16 mouse cellular contexts compared by ENCODE assay signal in the genomic region with DNA sequence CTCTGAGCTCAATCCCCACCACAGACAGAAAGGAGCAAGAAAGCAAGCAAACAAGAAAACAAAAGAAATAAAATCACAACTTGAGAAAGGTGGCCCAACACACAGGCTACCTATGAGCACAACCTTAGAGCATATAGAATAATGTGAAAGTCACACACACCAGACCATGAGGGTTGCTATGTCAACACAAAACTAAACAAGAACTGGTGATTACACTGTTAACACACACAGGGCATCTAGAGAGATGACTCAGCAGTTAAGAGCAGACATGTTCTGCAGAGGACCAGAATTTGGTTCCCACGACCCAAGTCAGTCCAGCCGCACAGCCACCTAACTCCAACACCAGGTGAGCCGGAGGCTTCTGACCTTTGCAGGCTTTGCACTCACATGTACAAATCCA. TPM values are rescaled to one million over a fixed set of nuclear protein-coding genes. Genes with fewer than 3 reads are reported as not detected.
DNase-seq lines count a peak whose midpoint lies in the region; ATAC-seq and TF ChIP-seq lines count a peak whose summit lies in the region.
"Had no signal": no experiment of that assay in that cellular context is flagged by ENCODE, and none has a peak within 500 bp of the region (broad histone marks: within the 10 kb centered on the region; RNA-seq: fewer than 3 reads in every experiment).

No protein-coding gene starts in this region.

- no peak overlapping the region for H3K4me3 ChIP-seq in intestine, embryonic 14.5 days (ENCODE audit: low read depth, low read length)
- H3K4me3 ChIP-seq in intestine, embryonic 16.5 days (ENCODE audit: low read length): no peak overlapping the region
- H3K4me3 ChIP-seq in ES-E14 (ENCODE audit: insufficient read depth in 1 of 2, low read depth in 1 of 2, low read length in 2 of 2, poor library complexity in 1 of 2, severe bottlenecking in 1 of 2): no peak overlapping the region
- H3K4me3 ChIP-seq in stomach, embryonic 14.5 days (ENCODE audit: low read depth, low read length): no peak overlapping the region
- no peak overlapping the region for H3K4me3 ChIP-seq in hindbrain, embryonic 12.5 days
- H3K4me3 ChIP-seq: embryonic facial prominence, embryonic 13.5 days; forebrain, embryonic 10.5 days; hindbrain, embryonic 15.5 days; liver, embryonic 13.5 days had no signal

- H3K4me1 ChIP-seq in intestine, embryonic 14.5 days (replicated peaks; ENCODE audit: control insufficient read depth, insufficient read depth, low read length): 0 out of 2 replicates have a peak, but pooled peaks cover 2% of the 10 kb centered on the region
- peaks cover 16% of the 10 kb centered on the region for H3K4me1 ChIP-seq in intestine, embryonic 16.5 days (ENCODE audit: control insufficient read depth, insufficient read depth, low read length)
- H3K4me1 ChIP-seq in ES-E14 (ENCODE audit: control insufficient read depth in 2 of 2, insufficient read depth in 2 of 2, low read length in 2 of 2, poor library complexity in 1 of 2): peaks cover 0 to 7% of the 10 kb centered on the region in 2 experiments; a peak in 2 of 4 replicates
- H3K4me1 ChIP-seq in stomach, embryonic 14.5 days (ENCODE audit: control insufficient read depth, insufficient read depth, low read length): no peaks in the 10 kb centered on the region
- H3K4me1 ChIP-seq in hindbrain, embryonic 12.5 days: no peaks in the 10 kb centered on the region
- H3K4me1 ChIP-seq: embryonic facial prominence, embryonic 13.5 days; hindbrain, embryonic 15.5 days had no signal

- H3K9me3 ChIP-seq in intestine, embryonic 14.5 days (ENCODE audit: control insufficient read depth, low read length): no peaks in the 10 kb centered on the region
- no peaks in the 10 kb centered on the region for H3K9me3 ChIP-seq in intestine, embryonic 16.5 days (ENCODE audit: control insufficient read depth, low read length)
- H3K9me3 ChIP-seq in ES-E14 (ENCODE audit: control insufficient read depth, insufficient read depth, low read depth, low read length): no peaks in the 10 kb centered on the region
- H3K9me3 ChIP-seq in stomach, embryonic 14.5 days (ENCODE audit: control insufficient read depth, low read depth, low read length): no peaks in the 10 kb centered on the region
- H3K9me3 ChIP-seq in hindbrain, embryonic 12.5 days (replicated peaks): no peaks in the 10 kb centered on the region
- H3K9me3 ChIP-seq: embryonic facial prominence, embryonic 13.5 days; forebrain, embryonic 10.5 days; hindbrain, embryonic 15.5 days; liver, embryonic 13.5 days had no signal

- 0 out of 2 replicates have a peak, but pooled peaks have one; percentile 40 for ATAC-seq in intestine, embryonic 14.5 days (replicated peaks; ENCODE audit: low FRiP score, low TSS enrichment, low read depth)
- ATAC-seq in intestine, embryonic 16.5 days: no peak
- ATAC-seq in hematopoietic stem cell, adult 5-6 weeks (replicated peaks in 1 of 2; ENCODE audit: insufficient read depth in 1 of 2, low FRiP score in 2 of 2, low TSS enrichment in 1 of 2, low read depth in 1 of 2, poor library complexity in 2 of 2, severe bottlenecking in 2 of 2): peak; percentile 53 to 86
- 0 out of 2 replicates have a peak, but pooled peaks have one; percentile 58 for ATAC-seq in stomach, embryonic 14.5 days (ENCODE audit: insufficient number of reproducible peaks, insufficient read depth, low FRiP score, low read depth)
- ATAC-seq in hindbrain, embryonic 12.5 days (ENCODE audit: low FRiP score): no peak

- H3K27ac ChIP-seq in intestine, embryonic 14.5 days (ENCODE audit: low read depth): no peak overlapping the region
- H3K27ac ChIP-seq in intestine, embryonic 16.5 days (ENCODE audit: low read length): no peak overlapping the region
- no peak overlapping the region for H3K27ac ChIP-seq in ES-E14 (ENCODE audit: insufficient read depth, low read depth, low read length, poor library complexity, severe bottlenecking)
- H3K27ac ChIP-seq in stomach, embryonic 14.5 days (ENCODE audit: low read length): no peak overlapping the region
- H3K27ac ChIP-seq in hindbrain, embryonic 12.5 days: no peak overlapping the region
- H3K27ac ChIP-seq: embryonic facial prominence, embryonic 13.5 days; forebrain, embryonic 10.5 days; hindbrain, embryonic 15.5 days; liver, embryonic 13.5 days had no signal

- H3K4me2 ChIP-seq in intestine, embryonic 14.5 days (ENCODE audit: low read length): no peak overlapping the region
- H3K4me2 ChIP-seq in intestine, embryonic 16.5 days (ENCODE audit: low read depth, low read length): no peak overlapping the region
- H3K4me2 ChIP-seq in stomach, embryonic 14.5 days (replicated peaks; ENCODE audit: low read depth, low read length): no peak overlapping the region
- H3K4me2 ChIP-seq in hindbrain, embryonic 12.5 days (replicated peaks): no peak overlapping the region
- H3K4me2 ChIP-seq: embryonic facial prominence, embryonic 13.5 days; hindbrain, embryonic 15.5 days; liver, embryonic 13.5 days; midbrain, embryonic 11.5 days had no signal

- H3K9ac ChIP-seq in intestine, embryonic 14.5 days (ENCODE audit: low read length): no peak overlapping the region
- no peak overlapping the region for H3K9ac ChIP-seq in intestine, embryonic 16.5 days (ENCODE audit: low read depth, low read length)
- no peak overlapping the region for H3K9ac ChIP-seq in ES-E14 (ENCODE audit: insufficient read depth, low read depth, low read length, poor library complexity, severe bottlenecking)
- no peak overlapping the region for H3K9ac ChIP-seq in stomach, embryonic 14.5 days (replicated peaks; ENCODE audit: low read depth, low read length)
- H3K9ac ChIP-seq in hindbrain, embryonic 12.5 days: no peak overlapping the region
- H3K9ac ChIP-seq: embryonic facial prominence, embryonic 13.5 days; hindbrain, embryonic 15.5 days; liver, embryonic 13.5 days had no signal

- in situ Hi-C loops in ES-E14 (cut with MboI; ENCODE audit: low sequenced_read_pairs in 2 of 2, unreplicated experiment in 2 of 2): no loop called here

- DNase-seq in intestine, embryonic 14.5 days (ENCODE audit: low spot score): no peak
- DNase-seq in ES-E14 (ENCODE audit: low read depth, low spot score): no peak
- DNase-seq in cerebellum, postnatal 14 days: no peak
- DNase-seq in gastrocnemius, postnatal 25 days: no peak
- DNase-seq: cerebellum, adult 11-12 months; gastrocnemius, postnatal 10 days; liver, embryonic 13.5 days; lung, postnatal 10 days had no signal

- no peaks in the 10 kb centered on the region for H3K27me3 ChIP-seq in intestine, embryonic 14.5 days (replicated peaks; ENCODE audit: control insufficient read depth, insufficient read depth, low read length)
- H3K27me3 ChIP-seq in intestine, embryonic 16.5 days (replicated peaks; ENCODE audit: control insufficient read depth, insufficient read depth, low read length): no peaks in the 10 kb centered on the region
- H3K27me3 ChIP-seq in stomach, embryonic 14.5 days (ENCODE audit: control insufficient read depth, insufficient read depth, low read length): no peaks in the 10 kb centered on the region
- no peaks in the 10 kb centered on the region for H3K27me3 ChIP-seq in hindbrain, embryonic 12.5 days
- H3K27me3 ChIP-seq: embryonic facial prominence, embryonic 13.5 days; hindbrain, embryonic 15.5 days; liver, embryonic 13.5 days had no signal

- H3K36me3 ChIP-seq in intestine, embryonic 14.5 days (ENCODE audit: control insufficient read depth, insufficient read depth, low read length): no peaks in the 10 kb centered on the region
- no peaks in the 10 kb centered on the region for H3K36me3 ChIP-seq in intestine, embryonic 16.5 days (ENCODE audit: control insufficient read depth, insufficient read depth, low read length)
- H3K36me3 ChIP-seq in ES-E14 (ENCODE audit: control insufficient read depth, insufficient read depth, low read length, poor library complexity, severe bottlenecking): peaks cover 14% of the 10 kb centered on the region
- no peaks in the 10 kb centered on the region for H3K36me3 ChIP-seq in stomach, embryonic 14.5 days (ENCODE audit: control insufficient read depth, insufficient read depth, low read length)
- H3K36me3 ChIP-seq in hindbrain, embryonic 12.5 days: no peaks in the 10 kb centered on the region
- H3K36me3 ChIP-seq: embryonic facial prominence, embryonic 13.5 days; forebrain, embryonic 10.5 days; hindbrain, embryonic 15.5 days; liver, embryonic 13.5 days had no signal

- WGBS in intestine, embryonic 14.5 days: 70% methylated on average over 3 of the region's 3 CpGs
- WGBS in intestine, embryonic 16.5 days: 68% methylated on average over 3 of the region's 3 CpGs
- WGBS in stomach, embryonic 14.5 days: 80% methylated on average over 3 of the region's 3 CpGs
- WGBS in hindbrain, embryonic 12.5 days: 81% methylated on average over 3 of the region's 3 CpGs

TF ChIP-seq in ES-E14, 5 proteins besides CTCF, POLR2A, EP300 and RAD21:
- no peak for TF ChIP-seq ZNF384 (IDR thresholded peaks at IDR 0.05; ENCODE audit: low read depth, low read length)
- TF ChIP-seq MAFK (IDR thresholded peaks at IDR 0.05; ENCODE audit: insufficient read depth, low read depth, low read length): peak; percentile 63; the same call in 1 of the 2 replicates

RNA-seq across cellular contexts. Expression of a gene that starts 14.5 kb away (rescaled TPM):
- 34.6 and 45.5 TPM in 2 replicates for polyA plus RNA-seq in intestine, embryonic 14.5 days (2014; fragmentation: Nextera tagmentation; extraction: Ambion mirVana)
- polyA plus RNA-seq in intestine, embryonic 16.5 days (2015; fragmentation: Nextera tagmentation; extraction: Ambion mirVana): 127 and 148 TPM in 2 replicates
- total RNA-seq in ES-E14 (2012; rRNA removed): 59.4 and 81.2 TPM in 2 replicates
- 145 and 155 TPM in 2 replicates for total RNA-seq in hematopoietic stem cell, adult 5-6 weeks (2017)
- polyA plus RNA-seq in stomach, embryonic 14.5 days (2014; fragmentation: Nextera tagmentation; extraction: Ambion mirVana): 37.5 and 37.9 TPM in 2 replicates
- 35.0 and 37.0 TPM in 2 replicates for polyA plus RNA-seq in hindbrain, embryonic 12.5 days (2016; fragmentation: Nextera tagmentation; extraction: Ambion mirVana)
- 10 to 100 TPM; 68.2 to 84.8 TPM for total RNA-seq in gastrocnemius, postnatal 25 days (2021)

Comparison
In these comparisons a context has a peak if more than half of its experiments do, and no peak if none do; other contexts are left out.
1. ATAC-seq: peak in intestine, embryonic 14.5 days (single experiment), hematopoietic stem cell, adult 5-6 weeks (2 of 2) and stomach, embryonic 14.5 days (single experiment); none in intestine, embryonic 16.5 days (single experiment) and hindbrain, embryonic 12.5 days (single experiment).